Mouse (Mus musculus) CH12.LX (cell line): ENCODE data around the gene Zbtb17.

Experiments used
- CTCF ChIP-seq, 2 experiments: IDR thresholded peaks in 1 of 2; conservative IDR thresholded peaks in 1 of 2; 2 replicates each; pipeline ENCODE4 v1.5.1; 2011 to 2012; ENCODE audit warnings: low read depth in 2 of 2, low read length in 2 of 2, improper control_type of control experiment in 1 of 2, inconsistent platforms in 1 of 2, mild to moderate bottlenecking in 1 of 2, moderate library complexity in 1 of 2
- E2F4 ChIP-seq: IDR thresholded peaks from 2 replicates; pipeline ENCODE4 v1.6.1; 2011; ENCODE audit warnings: low read depth, low read length, improper control_type of control experiment; ENCODE audit not compliant: insufficient replicate concordance
- EP300 ChIP-seq: IDR thresholded peaks from 2 replicates; pipeline ENCODE4 v1.6.1; 2011; ENCODE audit warnings: low read length, improper control_type of control experiment
- MAZ ChIP-seq: IDR thresholded peaks from 2 replicates; pipeline ENCODE4 v1.6.1; 2012; ENCODE audit warnings: low read depth, mild to moderate bottlenecking, inconsistent platforms, low read length, improper control_type of control experiment, moderate library complexity
- NELFE ChIP-seq: IDR thresholded peaks from 2 replicates; pipeline ENCODE4 v1.6.1; 2011; ENCODE audit warnings: low read depth, low read length, improper control_type of control experiment
- POLR2A ChIP-seq: IDR thresholded peaks from 2 replicates; pipeline ENCODE4 v1.6.1; 2011; ENCODE audit warnings: low read depth, mild to moderate bottlenecking, improper control_type of control experiment, low read length
- USF2 ChIP-seq: conservative IDR thresholded peaks from 2 replicates; pipeline ENCODE4 v1.6.1; 2011; ENCODE audit warnings: low read depth, low read length, improper control_type of control experiment

GRCm38 (mm10) chr4:141411430-141411992 lies 32.9 kb upstream of the Zbtb17 start:
- TF ChIP-seq CTCF (conservative IDR thresholded peaks at IDR 0.05 in 1 of 2, IDR thresholded peaks at IDR 0.05 in 1 of 2; ENCODE audit: low read depth in 2 of 2, low read length in 2 of 2) (no peak), POLR2A (no peak), USF2 (no peak), E2F4 (no peak), MAZ (no peak), EP300 (no peak), NELFE (no peak)
